Mouse (Mus musculus) megakaryocyte, embryonic 14.5 days (primary cell): ENCODE measurements around the gene Rap2c.

Experiments used
- FLI1 ChIP-seq: IDR thresholded peaks from 2 replicates; pipeline ENCODE4 v1.6.1; 2012; ENCODE audit warnings: low read length, inconsistent platforms, mixed read lengths
- GATA1 ChIP-seq: IDR thresholded peaks from 3 replicates; pipeline ENCODE4 v1.6.1; 2012; ENCODE audit warnings: mixed read lengths, low read length, inconsistent platforms, borderline replicate concordance

DNA sequence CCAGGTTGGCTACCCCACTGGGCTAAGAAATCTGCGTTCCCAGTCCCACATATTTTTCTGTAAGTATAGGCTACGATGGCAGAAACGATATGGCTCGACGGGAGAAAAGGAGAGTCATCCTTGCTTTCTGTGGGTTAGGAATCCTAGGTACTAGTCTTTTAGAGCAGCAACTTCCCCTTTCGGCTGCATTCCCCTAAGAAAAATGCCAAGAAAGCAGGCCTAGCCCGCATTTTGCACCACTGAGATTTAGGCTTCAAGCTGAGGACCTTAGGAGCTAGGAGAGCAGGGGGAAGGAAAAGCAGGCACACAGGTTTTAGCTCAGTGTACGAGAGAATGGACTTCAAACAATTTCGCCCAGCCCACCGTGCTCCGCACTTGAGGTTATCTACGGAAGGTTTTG, 892 bp downstream of the Rap2c start:
- no peak for TF ChIP-seq GATA1
- no peak for TF ChIP-seq FLI1
